Mouse (Mus musculus) right cerebral cortex, postnatal 14 days (tissue): ENCODE data around the gene Mapk8ip2.
A peak's percentile ranks its signal among the peaks of the same experiment; 100 is the strongest.
"Not testable (repeated sequence)": the region's sequence is repeated elsewhere in the genome, so short reads cannot be mapped to it uniquely, and the experiment has no call there.

ENCODE experiments used
- DNase-seq: peaks from one replicate; pipeline ENCODE4 v3.0.0; 2022

Mapk8ip2 gene

GRCm38 (mm10) chr15:89453865-89454478 lies at the start of gene Mapk8ip2:
Gene Mapk8ip2 (plus strand): TSS chr15:89453913.
- DNase-seq = peak; percentile 68

- no peak for DNase-seq
Measured at GRCm38 (mm10) chr15:89404831-89405623, 48.7 kb upstream of the Mapk8ip2 start.

- no peak for DNase-seq
Measured at GRCm38 (mm10) chr15:89406691-89407090, 47.0 kb upstream of the Mapk8ip2 start.

GRCm38 (mm10) chr15:89410118-89410517 lies 43.6 kb upstream of the Mapk8ip2 start, which contains the start of gene Syce3:
Gene Syce3 (minus strand): TSS chr15:89410503.
- DNase-seq = no peak

- DNase-seq = no peak
Measured at GRCm38 (mm10) chr15:89415282-89415681, 38.4 kb upstream of the Mapk8ip2 start.

GRCm38 (mm10) chr15:89421938-89422337 lies 31.8 kb upstream of the Mapk8ip2 start:
- no peak for DNase-seq

GRCm38 (mm10) chr15:89424621-89425020 lies 29.1 kb upstream of the Mapk8ip2 start:
- DNase-seq = no peak

- no peak for DNase-seq
Measured at GRCm38 (mm10) chr15:89425711-89426121, 28.0 kb upstream of the Mapk8ip2 start, which contains the start of gene Cpt1b. Gene Cpt1b (minus strand): TSS chr15:89425863.

- no peak for DNase-seq
Measured at GRCm38 (mm10) chr15:89426716-89427115, 27.0 kb upstream of the Mapk8ip2 start.

- DNase-seq = no peak
Measured at GRCm38 (mm10) chr15:89428136-89428790, 25.4 kb upstream of the Mapk8ip2 start.

- DNase-seq = no peak
Measured at GRCm38 (mm10) chr15:89428821-89429351, 24.8 kb upstream of the Mapk8ip2 start.

- DNase-seq = peak; percentile 93
Measured at GRCm38 (mm10) chr15:89429352-89430221, 24.1 kb upstream of the Mapk8ip2 start, which contains the start of the genes C730034F03Rik, Gm44502 and Chkb. Gene C730034F03Rik (plus strand): TSS chr15:89429589. Gene Gm44502 (minus strand): TSS chr15:89429696. Gene Chkb (minus strand): TSS chr15:89429908.

GRCm38 (mm10) chr15:89430341-89430740 lies 23.4 kb upstream of the Mapk8ip2 start:
- no peak for DNase-seq

- not testable (repeated sequence) for DNase-seq
Measured at GRCm38 (mm10) chr15:89430771-89431170, 22.9 kb upstream of the Mapk8ip2 start.

- no peak for DNase-seq
Measured at GRCm38 (mm10) chr15:89431271-89431670, 22.4 kb upstream of the Mapk8ip2 start.

- no peak for DNase-seq
Measured at GRCm38 (mm10) chr15:89431806-89432205, 21.9 kb upstream of the Mapk8ip2 start.

GRCm38 (mm10) chr15:89432946-89433345 lies 20.8 kb upstream of the Mapk8ip2 start:
- DNase-seq = no peak

GRCm38 (mm10) chr15:89434136-89434535 lies 19.6 kb upstream of the Mapk8ip2 start:
- no peak for DNase-seq

GRCm38 (mm10) chr15:89435878-89436277 lies 17.8 kb upstream of the Mapk8ip2 start:
- no peak for DNase-seq

GRCm38 (mm10) chr15:89442486-89443070 lies 11.1 kb upstream of the Mapk8ip2 start:
- no peak for DNase-seq
